Mouse (Mus musculus): ENCODE data around the gene Pramel7.

DNA sequence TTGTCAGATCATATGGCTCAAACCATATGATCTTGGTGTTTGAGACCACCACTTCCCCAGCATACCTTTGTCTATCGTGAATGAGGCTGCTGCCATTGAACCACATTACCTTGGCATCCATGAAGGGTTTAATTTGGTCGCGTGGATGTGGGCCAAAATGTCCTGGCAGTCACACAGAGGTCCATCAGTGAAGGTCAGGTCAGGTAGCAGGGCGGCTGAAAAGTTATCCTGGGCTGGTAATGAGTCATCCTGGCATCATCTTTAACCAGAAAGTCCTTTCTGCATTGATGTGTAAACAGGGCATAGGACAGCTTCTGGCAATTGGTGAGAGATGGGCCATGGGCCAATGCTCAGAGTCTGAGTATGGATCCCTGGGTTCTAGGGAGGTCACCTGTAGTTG lies 23.8 kb upstream of the Pramel7 start:
- TF ChIP-seq CTCF (conservative IDR thresholded peaks at IDR 0.05; ENCODE audit: insufficient read depth, insufficient read length, low read depth, low read length) (no peak), POLR2A (IDR thresholded peaks at IDR 0.05; ENCODE audit: low read depth, low read length) (no peak)
